Mouse (Mus musculus) bone marrow macrophage, adult 2 months (primary cell): ENCODE data around the gene Faf2.

Experiments
- CTCF ChIP-seq: IDR thresholded peaks from 2 replicates; pipeline ENCODE4 v1.5.1; 2012; ENCODE audit warnings: low read depth, mild to moderate bottlenecking, low read length, moderate library complexity
- POLR2A ChIP-seq: IDR thresholded peaks from 2 replicates; pipeline ENCODE4 v1.6.1; 2012; ENCODE audit warnings: mild to moderate bottlenecking, low read depth, low read length, borderline replicate concordance

DNA sequence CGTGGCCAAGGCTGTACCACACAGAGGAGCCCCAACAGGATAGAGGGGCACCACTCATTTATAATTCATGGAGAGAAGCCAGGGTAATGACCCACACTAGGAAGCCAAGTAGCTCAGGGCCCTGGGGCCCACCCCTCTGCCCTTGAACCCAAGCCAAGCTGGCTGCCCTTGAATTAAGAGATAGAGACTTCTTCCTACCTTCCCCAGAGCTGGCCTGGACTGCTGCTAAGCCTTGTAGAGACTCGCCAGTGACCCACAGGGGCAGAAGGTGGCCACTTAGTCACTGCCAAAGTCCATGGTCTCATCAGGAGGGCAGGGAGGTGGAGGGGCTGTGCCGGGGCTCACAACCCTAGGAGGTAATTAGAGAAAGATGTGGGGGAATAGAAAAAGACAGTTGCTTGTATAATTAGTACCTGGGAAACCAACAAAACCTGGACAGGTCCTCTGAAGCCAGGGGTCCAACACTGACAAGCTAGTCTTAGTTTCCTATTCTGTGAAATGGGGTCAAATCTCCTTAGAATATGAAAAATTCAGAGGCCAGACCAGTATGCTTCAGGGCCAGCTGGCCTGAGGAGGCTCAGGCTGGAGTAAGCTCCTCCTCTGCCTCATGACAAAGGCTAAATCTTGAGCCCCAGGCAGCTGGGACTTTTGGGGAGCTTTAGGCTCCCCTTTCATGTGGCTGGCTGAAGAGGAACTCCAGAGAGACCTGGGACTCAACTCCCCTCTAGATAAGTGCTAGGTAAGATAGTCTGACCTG, 62.7 kb downstream of the Faf2 start:
- no peak for TF ChIP-seq CTCF
- no peak for TF ChIP-seq POLR2A
